Mouse (Mus musculus) c-Kit-positive CD71-positive TER-119-negative erythroid progenitor cells, embryonic 14.5 days (primary cell): ENCODE measurements around the gene Rsad2.
"Not testable (repeated sequence)": the region's sequence is repeated elsewhere in the genome, so short reads cannot be mapped to it uniquely, and the experiment has no call there.

Experiments
- DNase-seq: peaks from one replicate; pipeline ENCODE4 v3.0.0-alpha.2; 2013; ENCODE audit warnings: low read depth

Rsad2 gene

DNA sequence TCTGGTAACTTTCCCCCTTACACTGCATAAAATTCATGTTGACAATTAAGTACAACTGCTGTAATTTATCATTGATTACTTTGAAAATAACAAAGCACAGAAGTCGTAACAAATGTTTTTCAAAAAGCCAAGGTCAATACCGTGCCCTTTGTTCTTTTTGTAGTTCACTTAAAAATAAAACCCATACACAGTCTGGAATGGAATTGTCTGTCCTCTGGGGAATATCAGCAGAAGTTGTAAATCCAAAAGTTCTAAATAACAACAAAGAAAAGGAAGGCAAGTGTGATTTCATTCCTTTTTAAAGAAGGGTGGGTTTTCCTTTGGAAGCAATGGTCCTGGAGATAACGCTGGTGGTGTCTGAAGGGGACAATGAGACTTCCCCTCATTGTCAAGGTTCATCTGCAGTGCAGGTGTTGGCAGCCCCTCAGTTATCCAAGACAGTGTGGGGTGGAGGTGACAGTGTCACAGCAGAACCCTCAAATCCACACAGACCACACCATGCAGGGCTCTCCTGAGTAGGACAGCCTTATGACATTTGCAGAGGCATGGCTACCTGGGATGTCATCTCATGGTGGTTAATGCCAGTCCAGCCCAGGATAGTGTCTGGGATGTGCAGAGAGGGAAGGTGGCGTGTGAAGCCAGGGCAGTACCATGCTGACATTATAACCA lies 9.7 kb downstream of the Rsad2 start:
- no peak for DNase-seq

DNA sequence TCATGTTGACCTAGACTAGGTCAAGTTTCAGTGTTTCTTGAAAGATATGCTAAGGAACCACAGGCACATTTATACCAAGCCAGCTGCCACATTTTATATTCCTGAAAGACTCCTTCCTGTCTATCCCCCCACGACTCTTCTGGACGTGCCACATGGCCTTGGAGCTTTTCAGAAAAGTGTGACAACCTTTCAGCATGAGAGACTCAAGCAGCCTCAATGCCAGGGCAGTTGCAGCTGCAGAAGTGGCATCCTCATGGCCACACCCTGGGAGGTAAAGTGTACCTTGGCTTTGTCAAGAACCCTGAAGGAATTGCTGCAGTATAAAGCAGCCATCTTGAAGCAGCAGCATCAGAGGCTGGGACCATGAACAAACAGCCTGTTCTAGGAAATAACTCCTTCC lies 11.7 kb downstream of the Rsad2 start:
- no peak for DNase-seq

DNA sequence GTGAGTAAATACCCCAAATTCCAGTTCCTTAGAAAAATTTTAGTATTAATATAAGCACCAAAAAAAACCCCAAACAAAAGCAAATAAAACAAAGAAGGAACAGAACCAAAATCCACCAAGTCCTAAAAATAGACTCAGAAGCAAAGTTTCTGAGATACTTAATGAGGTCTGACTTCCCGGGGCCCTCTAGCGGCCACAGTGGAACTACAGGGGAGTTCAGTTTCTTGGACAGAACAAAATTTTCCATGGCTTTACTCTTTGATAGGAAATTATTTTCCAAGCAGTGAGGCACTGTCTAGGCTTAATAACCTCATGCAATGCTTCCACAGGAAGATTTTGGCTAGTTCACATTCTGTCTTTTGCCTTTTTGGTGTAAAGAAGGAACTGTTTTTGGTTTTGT lies 12.2 kb downstream of the Rsad2 start:
- peak; percentile 34 for DNase-seq

DNA sequence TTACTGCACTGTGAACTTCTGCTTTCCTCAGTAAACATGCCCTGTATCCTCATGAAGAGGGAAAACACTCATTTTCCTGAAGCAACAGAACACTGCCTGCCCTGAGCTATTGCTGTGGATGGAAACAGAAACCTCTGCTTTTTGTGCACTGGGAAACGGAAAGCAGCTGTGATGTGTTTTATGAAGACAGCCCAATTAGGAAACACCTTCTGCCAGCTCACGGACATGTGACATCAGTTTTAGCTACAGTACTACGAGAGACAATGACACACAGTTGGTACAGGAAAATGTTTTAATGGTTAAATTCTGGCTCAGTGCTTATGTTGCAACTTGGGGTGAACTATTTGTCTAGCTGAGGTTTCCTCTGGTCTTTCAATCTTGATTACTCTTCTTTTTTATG lies 16.9 kb downstream of the Rsad2 start:
- no peak for DNase-seq

DNA sequence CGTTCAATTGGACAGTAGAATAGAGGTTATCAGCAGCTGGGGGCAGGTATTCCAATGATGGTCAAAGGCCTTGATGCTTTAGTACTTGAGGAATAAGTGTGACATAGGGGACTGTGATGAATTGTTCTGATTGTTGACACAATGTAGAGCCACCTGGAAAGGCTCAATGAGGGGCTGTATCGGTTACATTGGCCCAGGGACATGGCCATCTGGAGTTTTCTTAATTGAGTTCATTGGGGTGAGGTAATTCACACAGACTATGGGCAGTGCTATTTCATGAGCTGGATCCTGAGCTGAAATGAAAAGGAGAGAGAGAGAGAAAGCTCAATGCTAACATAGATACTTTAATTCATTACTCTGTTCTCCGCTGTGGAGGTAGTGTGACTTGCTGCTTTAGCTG lies 18.3 kb downstream of the Rsad2 start:
- DNase-seq: no peak

DNA sequence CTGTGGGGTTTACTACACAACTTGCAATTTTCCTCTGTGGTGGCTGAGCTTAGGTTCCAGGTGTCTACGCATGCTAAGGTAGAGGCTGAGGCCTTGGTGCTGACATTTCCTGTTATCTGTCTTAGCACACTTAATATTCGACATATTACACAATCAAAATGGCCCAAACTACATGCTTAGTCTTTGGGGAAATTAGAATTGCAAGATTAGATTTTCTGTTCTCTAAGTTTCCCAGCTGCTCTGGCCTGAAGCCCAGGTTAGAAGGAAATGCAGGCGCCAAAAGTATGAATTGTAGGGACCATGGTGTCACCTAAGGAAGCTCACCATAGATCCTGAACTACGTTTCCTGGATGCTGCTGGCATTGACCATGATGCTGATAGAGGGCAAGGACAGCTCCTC lies 19.9 kb downstream of the Rsad2 start:
- DNase-seq: no peak

DNA sequence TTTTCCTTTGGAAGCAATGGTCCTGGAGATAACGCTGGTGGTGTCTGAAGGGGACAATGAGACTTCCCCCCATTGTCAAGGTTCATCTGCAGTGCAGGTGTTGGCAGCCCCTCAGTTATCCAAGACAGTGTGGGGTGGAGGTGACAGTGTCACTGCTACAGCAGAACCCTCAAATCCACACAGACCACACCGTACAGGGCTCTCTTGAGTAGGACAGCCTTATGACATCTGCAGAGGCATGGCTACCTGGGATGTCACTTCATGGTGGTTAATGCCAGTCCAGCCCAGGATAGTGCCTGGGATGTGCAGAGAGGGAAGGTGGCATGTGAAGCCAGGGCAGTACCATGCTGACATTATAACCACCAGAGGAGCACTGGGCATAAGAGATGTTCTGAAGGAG lies 27.5 kb downstream of the Rsad2 start:
- DNase-seq: not testable (repeated sequence)

DNA sequence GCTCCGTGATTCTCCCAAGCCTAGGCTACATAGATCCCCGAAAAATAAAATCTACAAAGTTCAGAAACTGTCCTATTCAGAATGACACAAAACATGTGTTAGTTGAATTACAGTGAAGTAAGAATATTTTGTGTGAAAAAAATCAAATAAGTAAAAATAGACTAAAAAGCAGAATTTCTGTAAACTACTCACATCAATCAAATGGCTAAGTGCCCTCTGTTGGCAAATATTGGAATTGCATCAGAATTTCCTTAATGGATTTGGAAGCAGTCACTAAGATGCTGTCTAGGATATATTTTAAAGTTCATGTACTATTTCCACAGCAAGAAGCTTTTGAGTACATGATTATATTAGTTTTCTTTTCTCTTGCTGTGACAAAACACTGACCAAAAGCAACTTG lies 31.4 kb downstream of the Rsad2 start:
- DNase-seq: peak; percentile 37

DNA sequence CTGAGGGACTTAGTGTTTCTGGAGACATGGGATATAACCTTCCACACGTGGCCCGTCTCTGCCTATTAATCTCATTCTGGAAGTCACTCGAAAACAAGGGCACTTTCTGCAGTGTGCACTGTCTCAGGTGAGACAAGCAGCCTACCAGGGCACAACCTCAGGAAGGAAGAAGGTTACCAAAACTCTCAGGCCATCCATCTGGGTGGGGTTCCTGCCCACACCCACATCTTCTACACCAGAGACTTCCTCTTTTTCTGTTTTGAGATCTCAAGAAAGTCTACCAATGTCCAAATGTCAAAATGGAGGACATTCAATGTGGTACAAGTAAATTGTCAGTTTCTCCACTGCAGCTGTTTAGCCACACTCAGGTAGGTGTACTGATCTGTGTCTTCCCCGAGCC lies 37.9 kb downstream of the Rsad2 start:
- DNase-seq: no peak

DNA sequence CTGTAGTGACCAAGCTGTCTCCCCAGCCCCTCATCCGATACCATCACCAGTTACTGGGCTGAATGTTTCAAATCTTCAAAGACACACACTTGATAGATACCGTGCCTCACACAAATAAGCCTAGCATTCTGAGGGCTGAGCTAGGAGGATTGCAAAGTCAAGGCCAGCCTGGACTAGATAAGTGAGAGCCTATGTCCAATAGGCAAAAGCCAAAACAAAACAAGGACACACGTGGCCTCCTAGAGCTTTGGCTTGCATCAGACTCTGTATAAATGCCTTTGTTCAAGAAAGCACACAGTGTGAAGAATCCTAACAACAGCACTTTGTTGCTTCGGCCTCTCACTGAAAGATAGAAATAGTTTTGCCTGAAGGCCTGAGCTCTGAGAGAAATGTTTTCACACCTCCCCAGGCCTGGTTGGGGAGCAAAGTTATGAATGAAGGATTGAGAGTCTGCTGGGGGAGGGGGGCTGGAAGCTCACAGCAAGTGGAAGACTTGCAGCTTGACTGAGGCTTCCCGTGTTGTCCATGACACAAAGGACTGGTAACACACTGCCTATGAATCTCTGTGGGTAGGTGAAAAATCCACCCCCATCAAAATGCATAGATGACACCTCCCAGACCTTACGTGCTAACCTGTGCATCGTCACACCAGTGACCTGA lies 39.5 kb downstream of the Rsad2 start:
- DNase-seq: no peak

DNA sequence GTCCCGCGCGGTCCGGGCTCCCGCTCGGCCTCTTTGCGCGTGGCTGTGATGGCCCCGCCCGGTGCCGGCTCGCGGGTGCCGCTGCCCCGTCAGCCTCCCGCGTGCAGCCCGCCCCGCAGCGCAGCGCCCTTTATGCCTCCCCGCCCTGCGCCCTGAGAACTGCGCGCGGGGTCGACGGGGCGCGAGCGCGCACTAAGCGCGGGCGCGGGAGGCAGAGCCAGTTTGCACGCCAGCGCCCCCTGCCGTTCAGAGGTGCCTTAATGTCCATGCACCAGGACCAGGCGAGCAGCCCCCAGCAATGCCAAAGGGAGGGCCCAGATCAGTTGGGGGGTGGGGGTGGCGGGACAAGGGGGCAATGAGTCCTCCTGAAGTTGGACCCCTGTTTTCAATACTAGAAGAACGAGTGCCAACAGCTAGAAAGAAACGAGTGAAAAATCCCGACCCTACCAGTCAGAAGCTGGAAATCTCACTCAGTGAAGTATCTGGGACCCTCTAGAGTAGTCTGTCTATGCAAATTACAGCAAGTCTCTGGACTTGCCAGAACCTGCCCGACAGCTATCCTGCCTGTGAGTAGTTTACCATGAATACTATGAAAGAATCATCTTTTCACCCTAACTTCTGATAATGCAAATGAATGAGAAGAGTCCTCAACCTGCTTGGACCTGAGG lies 41.0 kb downstream of the Rsad2 start, which contains the start of gene Rnf144a:
Gene Rnf144a, minus strand, starts transcription at position 151 of the 668 bp plus-strand sequence.
- DNase-seq: peak; percentile 46

DNA sequence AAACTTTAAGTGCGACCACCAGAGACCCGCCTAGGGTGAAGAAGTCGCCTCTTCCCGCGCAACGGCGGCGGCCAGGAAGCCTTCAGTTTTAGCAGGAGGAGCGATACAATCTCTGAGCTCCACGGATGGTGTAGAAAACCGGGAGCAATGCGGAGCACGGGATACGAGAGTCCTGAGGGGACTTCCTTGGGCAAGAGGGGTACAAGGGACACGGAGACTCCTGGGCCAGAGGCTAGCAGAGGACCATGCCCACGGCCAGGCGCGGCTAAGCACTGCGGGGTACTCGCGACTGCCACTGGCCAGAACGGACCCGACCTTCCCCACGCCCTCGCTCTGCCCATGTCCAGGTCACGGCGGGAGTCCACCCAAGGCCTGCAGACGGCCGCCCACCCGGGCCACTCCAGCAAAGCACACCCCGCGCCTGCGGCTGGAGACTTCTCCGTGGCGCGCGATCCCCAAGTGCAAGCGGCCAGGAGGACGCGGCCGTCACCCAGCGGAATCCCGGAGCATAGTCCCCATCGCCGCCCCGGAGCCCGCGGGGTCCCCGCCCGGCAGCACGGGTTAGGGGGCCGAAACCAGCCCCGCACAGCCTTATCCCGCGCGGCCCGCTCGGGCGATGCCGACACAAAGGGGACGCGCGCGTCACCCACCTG lies 41.7 kb downstream of the Rsad2 start:
- DNase-seq: no peak

DNA sequence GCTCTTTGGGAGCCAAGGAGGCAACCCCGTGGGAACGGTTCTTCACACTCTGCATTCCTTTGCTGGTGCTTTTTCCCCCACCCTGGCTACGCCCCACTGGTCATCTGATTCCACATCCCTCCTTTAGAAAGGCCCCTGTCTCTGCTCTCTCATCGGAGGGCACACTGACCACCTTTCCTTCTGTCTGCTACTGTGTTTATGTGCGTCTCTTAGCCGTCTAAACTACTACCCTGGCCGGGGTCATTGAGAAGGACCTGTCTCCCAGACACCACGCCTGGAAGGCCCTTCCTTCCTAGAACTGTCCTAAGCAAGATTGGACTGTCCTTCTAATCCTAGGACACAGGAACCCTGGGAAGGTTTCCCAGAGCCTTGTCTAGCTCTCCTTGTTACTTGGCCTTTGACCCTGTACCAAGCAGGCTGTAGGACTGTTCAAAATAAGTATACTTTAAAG lies 42.3 kb downstream of the Rsad2 start:
- DNase-seq: no peak

DNA sequence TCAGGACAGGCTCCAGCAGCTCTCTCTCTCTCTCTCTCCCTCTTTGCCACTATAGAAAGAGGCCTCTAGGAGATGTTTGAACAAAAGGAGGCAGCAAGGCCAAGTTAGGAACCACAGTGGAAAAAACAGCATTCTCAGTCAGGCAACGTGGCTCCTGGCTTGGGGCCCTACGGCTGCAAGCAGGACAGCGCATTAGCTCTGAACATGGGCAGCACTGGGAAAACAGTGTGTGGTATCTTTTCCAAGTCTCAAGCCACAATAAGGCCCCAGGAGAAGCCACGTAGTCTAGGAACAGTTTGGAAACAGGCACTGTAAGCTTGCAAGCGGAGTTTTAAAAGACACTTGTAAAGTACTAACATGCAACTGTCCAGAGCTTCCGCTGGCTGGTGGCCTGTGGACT lies 43.5 kb downstream of the Rsad2 start:
- DNase-seq: no peak

DNA sequence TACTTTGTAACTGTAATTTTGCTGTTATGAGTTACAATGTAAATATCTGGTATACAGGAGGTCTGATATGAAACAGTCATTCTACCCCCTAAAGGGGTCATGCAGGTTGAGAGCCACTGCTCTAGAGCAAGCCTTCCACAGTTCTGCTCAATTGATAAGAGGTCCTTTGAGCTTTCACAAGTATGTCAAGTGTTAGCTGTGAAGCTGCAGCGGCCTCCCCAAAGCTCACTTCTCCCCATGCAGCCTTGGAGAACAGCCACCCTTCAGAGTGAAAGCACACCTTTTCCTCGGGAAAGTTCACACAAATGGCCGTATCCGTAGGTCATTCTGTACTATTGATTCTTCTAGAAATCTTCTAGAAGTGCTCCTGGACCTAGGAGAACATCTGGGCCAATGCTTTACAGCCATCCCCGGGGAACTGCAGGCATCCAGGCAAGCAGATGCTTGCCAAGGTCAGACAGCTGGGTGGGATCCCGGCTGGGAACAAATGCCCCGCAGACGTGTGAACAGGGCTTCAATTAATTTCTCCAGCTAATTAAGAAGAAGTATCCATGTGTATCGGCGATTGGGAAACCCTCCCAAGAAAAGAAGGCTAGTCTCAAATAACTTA lies 44.3 kb downstream of the Rsad2 start:
- DNase-seq: no peak

DNA sequence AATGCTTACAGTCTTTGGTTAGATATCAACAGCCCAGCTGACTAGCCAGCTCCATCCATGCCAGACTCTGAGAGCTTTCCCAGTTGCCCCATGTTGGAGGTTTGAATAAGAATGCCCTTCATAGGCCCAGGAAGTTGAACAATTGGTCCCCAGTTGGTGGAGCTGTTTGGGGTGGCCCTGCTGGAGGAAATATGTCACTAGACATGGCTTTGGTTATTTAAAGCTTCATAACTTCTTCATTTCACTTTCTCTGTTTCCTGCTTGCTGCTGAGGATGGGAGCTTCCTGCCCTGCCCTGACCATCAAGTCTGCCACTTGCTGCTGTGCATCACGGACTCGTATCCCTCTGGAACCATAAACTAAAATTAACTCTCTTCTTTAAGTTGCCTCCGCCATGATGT lies 45.8 kb downstream of the Rsad2 start:
- no peak for DNase-seq

DNA sequence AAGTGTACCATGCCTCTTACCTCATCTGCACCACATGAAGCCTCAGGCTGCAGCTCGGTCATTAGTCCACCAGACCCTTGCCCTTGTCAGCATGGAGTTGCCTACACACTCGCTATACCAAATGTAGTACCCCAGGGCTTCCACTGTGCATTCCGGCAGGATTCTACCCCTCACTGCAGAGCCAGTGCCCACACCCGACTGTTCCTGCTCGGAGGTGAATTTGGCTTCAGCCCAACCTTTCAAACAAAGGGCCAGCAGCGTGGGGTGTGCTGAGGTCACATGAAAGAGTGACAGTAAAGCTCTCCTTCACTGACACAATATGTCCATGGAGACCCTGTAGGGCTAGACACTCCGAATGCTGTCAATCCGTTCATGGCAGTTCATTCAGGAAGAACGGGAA lies 47.5 kb downstream of the Rsad2 start:
- no peak for DNase-seq

DNA sequence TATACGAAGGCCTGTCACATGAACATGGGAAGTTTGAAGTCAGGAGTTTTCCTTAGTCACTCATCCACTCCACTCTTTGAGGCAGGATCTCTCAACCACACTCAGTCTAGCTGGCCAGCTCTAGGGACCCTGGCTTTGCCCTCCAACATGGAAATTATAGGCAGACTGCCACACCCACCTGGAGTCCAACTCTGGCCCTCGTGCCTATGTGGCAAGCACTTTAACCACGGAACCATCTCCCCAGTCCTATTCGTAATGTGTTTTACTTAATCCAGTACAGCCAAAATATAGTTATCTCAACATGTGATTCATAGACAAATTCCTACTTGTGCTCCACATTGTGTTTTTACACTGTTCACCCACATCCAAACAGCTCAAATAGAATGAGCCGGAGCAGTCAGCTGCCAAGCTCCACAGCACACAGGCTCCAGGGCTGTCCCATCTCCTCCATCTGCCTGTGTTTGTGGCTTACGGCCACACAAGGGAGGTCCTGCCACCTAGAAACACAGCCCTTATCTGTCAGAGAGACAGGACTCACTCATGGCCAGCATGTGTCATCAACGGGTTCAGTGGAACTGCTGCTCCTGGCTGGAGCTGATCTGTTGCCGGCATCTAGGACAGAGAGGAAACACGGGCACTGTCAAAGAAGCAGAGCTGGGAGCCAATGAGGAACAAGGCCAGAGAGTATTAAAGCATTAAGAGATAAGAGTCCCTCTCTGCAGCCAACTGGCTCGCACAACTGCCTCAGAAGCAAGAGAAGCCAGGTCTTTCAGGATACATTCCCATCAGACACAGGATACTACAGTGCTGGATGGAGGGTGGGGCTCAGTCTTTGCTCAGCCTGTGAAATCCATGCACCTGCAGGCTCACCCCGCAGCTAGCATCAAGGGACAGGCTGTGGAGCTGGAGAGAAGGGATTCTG lies 51.2 kb downstream of the Rsad2 start:
- DNase-seq: no peak

DNA sequence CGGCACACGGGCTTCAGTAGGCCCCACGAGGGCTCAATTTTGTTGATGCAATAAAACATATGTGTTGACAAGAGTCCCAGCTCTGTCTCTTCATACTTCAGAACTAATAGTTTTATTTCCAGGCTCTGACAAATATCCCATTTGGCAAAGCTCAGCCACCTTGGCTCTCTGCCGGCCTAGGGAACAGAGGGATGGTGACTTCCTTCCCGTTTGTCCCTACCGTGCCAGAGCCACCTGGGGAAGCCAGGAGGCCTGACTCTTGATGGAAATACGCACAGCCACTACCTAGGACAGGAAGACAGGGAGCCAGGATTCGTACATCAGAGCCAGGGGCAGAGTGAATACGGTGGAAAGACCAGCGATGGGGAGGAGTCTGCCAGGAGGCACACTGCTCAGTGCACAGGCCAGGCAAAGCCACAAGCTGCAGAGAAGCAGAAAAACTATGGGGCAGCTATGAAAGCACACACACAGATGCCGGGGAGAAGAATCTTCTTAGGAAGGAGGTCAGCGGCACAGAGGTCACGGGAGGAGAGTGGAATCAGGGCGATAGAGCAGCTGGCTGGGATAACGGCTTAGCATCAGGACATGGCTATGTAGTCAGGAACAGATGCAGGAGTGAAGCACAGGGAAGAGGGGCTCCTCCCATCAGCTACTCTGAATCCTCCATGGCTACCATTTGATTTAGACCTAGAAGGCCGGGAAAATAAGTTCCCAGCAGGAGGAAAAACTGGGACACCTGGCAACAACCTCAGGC lies 52.7 kb downstream of the Rsad2 start:
- no peak for DNase-seq

DNA sequence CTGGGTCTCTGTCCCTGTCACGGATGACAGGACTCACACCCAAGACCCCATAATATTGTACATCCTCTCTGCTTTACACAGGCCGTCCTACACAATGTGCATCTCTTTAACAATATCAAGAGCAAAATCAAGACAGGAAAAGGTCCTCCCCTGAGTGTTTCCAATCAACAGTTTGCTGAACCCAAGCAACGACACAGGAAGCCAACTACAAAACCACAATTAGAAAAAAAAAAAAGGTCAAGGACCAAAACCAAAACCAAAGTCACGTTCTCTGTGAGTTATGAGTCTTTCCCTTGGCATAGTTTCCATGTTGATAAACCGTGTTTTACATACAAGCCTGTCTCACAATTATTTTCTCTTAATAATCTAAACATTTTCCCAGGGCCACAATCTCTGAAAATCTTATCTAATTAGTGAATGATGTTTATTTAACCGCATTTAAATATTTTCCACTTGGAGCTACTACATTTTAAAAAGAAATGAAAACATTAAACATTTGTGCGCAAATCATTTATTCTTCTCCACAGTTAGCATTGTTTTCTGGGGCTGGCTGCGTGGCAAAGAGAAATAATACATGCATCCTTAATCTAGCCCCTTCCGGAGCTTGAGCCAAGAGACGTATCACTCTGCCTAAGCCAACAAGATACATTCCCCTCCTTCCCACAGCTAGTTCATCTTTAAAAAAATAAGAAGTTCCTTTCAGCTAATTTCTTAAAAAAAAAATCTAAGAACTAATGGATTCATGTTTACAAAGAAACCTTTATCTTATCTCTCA lies 54.4 kb downstream of the Rsad2 start:
- DNase-seq: no peak
